ENCODE assay signal across 18 mouse cellular contexts in the genomic region with DNA sequence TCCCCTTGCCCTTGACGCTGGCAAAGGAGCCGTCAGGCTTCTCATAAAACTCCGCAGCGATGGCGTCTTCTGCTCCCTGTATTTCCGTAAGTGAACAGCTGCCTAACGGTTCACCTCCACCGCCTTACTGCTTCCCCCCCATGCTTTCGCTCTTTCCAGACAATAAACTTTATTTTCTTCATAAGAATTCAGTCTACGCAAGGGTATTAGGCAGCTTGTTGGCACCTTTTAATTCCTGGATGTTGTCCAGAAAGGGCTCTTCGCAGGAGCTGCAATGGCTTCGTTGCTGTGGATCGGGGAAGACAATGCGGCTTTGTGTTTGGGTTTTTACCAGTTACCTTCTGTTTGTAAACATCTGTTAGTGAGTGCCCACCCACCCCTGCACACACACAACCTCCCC.
A peak's percentile ranks its signal among the peaks of the same experiment; 100 is the strongest.
DNase-seq lines count a peak whose midpoint lies in the region; ATAC-seq and TF ChIP-seq lines count a peak whose summit lies in the region.
"Had no signal": no experiment of that assay in that cellular context is flagged by ENCODE, and none has a peak within 500 bp of the region (broad histone marks: within the 10 kb centered on the region; RNA-seq: fewer than 3 reads in every experiment).

No protein-coding gene starts in this region.

- H3K27ac ChIP-seq in cerebellum, adult 2 months (ENCODE audit: insufficient read depth, low read length), result no peak overlapping the region
- H3K27ac ChIP-seq in layer of hippocampus, adult 2 months, result no peak overlapping the region
- no peak overlapping the region for H3K27ac ChIP-seq in forebrain, postnatal 0 days (ENCODE audit: low read depth, low read length)
- H3K27ac ChIP-seq: embryonic facial prominence, embryonic 10.5 days; gastrocnemius, adult 2 months; heart, adult 2 months; liver, embryonic 13.5 days; midbrain, embryonic 12.5 days; neural tube, embryonic 12.5 days had no signal

- no peaks in the 10 kb centered on the region for H3K9me3 ChIP-seq in forebrain, postnatal 0 days (ENCODE audit: low read length)
- H3K9me3 ChIP-seq: embryonic facial prominence, embryonic 10.5 days; liver, embryonic 13.5 days; midbrain, embryonic 12.5 days; neural tube, embryonic 12.5 days had no signal

- TF ChIP-seq POLR2A in cerebellum, adult 2 months (IDR thresholded peaks at IDR 0.05; ENCODE audit: borderline replicate concordance, insufficient read depth, low read length), result no peak
- no peak for TF ChIP-seq POLR2A in brain, embryonic 14.5 days (IDR thresholded peaks at IDR 0.05; ENCODE audit: borderline replicate concordance, extremely low read depth, insufficient read depth, insufficient read length, poor library complexity, severe bottlenecking)

- H3K4me2 ChIP-seq in forebrain, postnatal 0 days (ENCODE audit: low read depth), result peak overlapping the region; percentile 33
- H3K4me2 ChIP-seq: liver, embryonic 13.5 days; midbrain, embryonic 12.5 days; neural tube, embryonic 12.5 days had no signal

- TF ChIP-seq CTCF in cerebellum, adult 2 months (IDR thresholded peaks at IDR 0.05; ENCODE audit: borderline replicate concordance, insufficient read depth, low read depth, low read length), result no peak
- no peak for TF ChIP-seq CTCF in layer of hippocampus, adult 2 months (conservative IDR thresholded peaks at IDR 0.05)
- TF ChIP-seq CTCF in brain, embryonic 14.5 days (IDR thresholded peaks at IDR 0.05; ENCODE audit: borderline replicate concordance, extremely low read depth, insufficient read depth, insufficient read length), result no peak
- TF ChIP-seq CTCF in forebrain, postnatal 0 days (IDR thresholded peaks at IDR 0.05; ENCODE audit: low read depth), result no peak

- H3K9ac ChIP-seq in forebrain, postnatal 0 days, result no peak overlapping the region
- H3K9ac ChIP-seq: liver, embryonic 13.5 days; midbrain, embryonic 12.5 days; neural tube, embryonic 12.5 days had no signal

- DNase-seq in cerebellum, adult 2 months, result peak; percentile 44 to 52
- no peak for DNase-seq in layer of hippocampus, adult 2 months (ENCODE audit: low spot score in 2 of 2)
- DNase-seq in layer of hippocampus, postnatal 25 days (ENCODE audit: extremely low spot score in 1 of 2, low spot score in 1 of 2), result no peak
- DNase-seq in brain, embryonic 14.5 days (ENCODE audit: low read depth), result peak; percentile 72
- DNase-seq in forebrain, postnatal 0 days, result peak; percentile 41
- no peak for DNase-seq in spleen, adult 18-20 months
- DNase-seq in ovary, postnatal 36 days (ENCODE audit: low spot score), result no peak
- DNase-seq: gastrocnemius, adult 2 months; heart, adult 2 months; heart, postnatal 10 days; kidney, postnatal 25 days; liver, embryonic 13.5 days; lung, postnatal 36 days had no signal

- no peak for ATAC-seq in cerebellum, adult (ENCODE audit: insufficient number of reproducible peaks, low FRiP score, low TSS enrichment)
- ATAC-seq in forebrain, postnatal 0 days, result no peak
- ATAC-seq: Patski had no signal

- no peaks in the 10 kb centered on the region; the same call in 1 of the 2 replicates for H3K4me1 ChIP-seq in cerebellum, adult 2 months (ENCODE audit: control insufficient read depth, insufficient read depth, low read length)
- H3K4me1 ChIP-seq in forebrain, postnatal 0 days (ENCODE audit: insufficient read depth), result no peaks in the 10 kb centered on the region
- H3K4me1 ChIP-seq: embryonic facial prominence, embryonic 10.5 days; liver, embryonic 13.5 days; midbrain, embryonic 12.5 days; neural tube, embryonic 12.5 days had no signal

- H3K27me3 ChIP-seq in cerebellum, adult 2 months (ENCODE audit: control insufficient read depth, insufficient read depth, low read length), result no peaks in the 10 kb centered on the region
- H3K27me3 ChIP-seq in forebrain, postnatal 0 days (ENCODE audit: insufficient read depth, low read length), result 0 out of 2 replicates have a peak, but pooled peaks cover 2% of the 10 kb centered on the region
- H3K27me3 ChIP-seq: liver, embryonic 13.5 days; midbrain, embryonic 12.5 days; neural tube, embryonic 12.5 days; Patski had no signal

- no peaks in the 10 kb centered on the region for H3K36me3 ChIP-seq in forebrain, postnatal 0 days (ENCODE audit: insufficient read depth)
- H3K36me3 ChIP-seq: embryonic facial prominence, embryonic 10.5 days; liver, embryonic 13.5 days; midbrain, embryonic 12.5 days; neural tube, embryonic 12.5 days had no signal

- 38% methylated on average over 14 of the region's 14 CpGs for WGBS in cerebellum, adult 2 months
- 33% methylated on average over 14 of the region's 14 CpGs for WGBS in forebrain, postnatal 0 days

- no peak overlapping the region for H3K4me3 ChIP-seq in cerebellum, adult 2 months (replicated peaks; ENCODE audit: insufficient read depth, low read depth, low read length)
- peak overlapping the region; percentile 19 for H3K4me3 ChIP-seq in layer of hippocampus, adult 2 months
- H3K4me3 ChIP-seq in forebrain, postnatal 0 days (ENCODE audit: low read depth, low read length), result no peak overlapping the region
- H3K4me3 ChIP-seq: embryonic facial prominence, embryonic 10.5 days; gastrocnemius, adult 2 months; heart, adult 2 months; liver, embryonic 13.5 days; midbrain, embryonic 12.5 days; neural tube, embryonic 12.5 days had no signal

Comparison
In these comparisons a context has a peak if more than half of its experiments do, and no peak if none do; other contexts are left out.
1. DNase-seq: peak in cerebellum, adult 2 months (2 of 2), brain, embryonic 14.5 days (single experiment) and forebrain, postnatal 0 days (single experiment); none in layer of hippocampus, adult 2 months (0 of 2), layer of hippocampus, postnatal 25 days (0 of 2), spleen, adult 18-20 months (0 of 2) and ovary, postnatal 36 days (single experiment).